Comparison of ENCODE assay signal across 17 mouse cellular contexts in genomic region chr11:117191524-117191923, GRCm38 (mm10). TPM values are rescaled to one million over a fixed set of nuclear protein-coding genes. Genes with fewer than 3 reads are reported as not detected.
DNase-seq lines count a peak whose midpoint lies in the region.
"Had no signal": no experiment of that assay in that cellular context is flagged by ENCODE, and none has a peak within 500 bp of the region (broad histone marks: within the 10 kb centered on the region; RNA-seq: fewer than 3 reads in every experiment).

No protein-coding gene starts in this region.

- H3K27ac ChIP-seq in brown adipose tissue, adult 24 weeks (replicated peaks; ENCODE audit: low read depth, low read length), result peak overlapping the region; percentile 74
- H3K27ac ChIP-seq: forebrain, embryonic 10.5 days; forebrain, embryonic 13.5 days; hindbrain, embryonic 10.5 days; hindbrain, embryonic 13.5 days had no signal

- intact Hi-C loops in heart, postnatal 25 days (cut with DNase I), result no loop called here

- peak; percentile 42 for DNase-seq in adrenal gland, adult 2 months
- no peak for DNase-seq in adrenal gland, adult 18-20 months (ENCODE audit: low spot score in 2 of 2)
- DNase-seq in heart, adult 11 months, result peak; percentile 91
- no peak for DNase-seq in heart, postnatal 25 days (ENCODE audit: low spot score)
- DNase-seq in kidney, postnatal 25 days, result peak; percentile 45 to 70
- no peak for DNase-seq in kidney, adult 9 months
- DNase-seq: cerebellum, adult 18-20 months; cerebellum, adult 9-10 months; cerebellum, postnatal 14 days; gastrocnemius, postnatal 10 days; gastrocnemius, postnatal 36 days; heart, postnatal 36 days had no signal

- H3K4me1 ChIP-seq in brown adipose tissue, adult 24 weeks (ENCODE audit: control insufficient read depth, insufficient read depth, insufficient read length, low read length), result peaks cover 12% of the 10 kb centered on the region
- H3K4me1 ChIP-seq: forebrain, embryonic 10.5 days; forebrain, embryonic 13.5 days; hindbrain, embryonic 10.5 days; hindbrain, embryonic 13.5 days had no signal

- H3K4me3 ChIP-seq in brown adipose tissue, adult 24 weeks (ENCODE audit: insufficient read depth, low read depth, low read length), result no peak overlapping the region
- H3K4me3 ChIP-seq: forebrain, embryonic 10.5 days; forebrain, embryonic 13.5 days; hindbrain, embryonic 10.5 days; hindbrain, embryonic 13.5 days had no signal

RNA-seq across cellular contexts. Expression of gene Sept9, which starts 7.9 kb away (rescaled TPM):
- 100 to 1,000 TPM; 143 to 149 TPM for total RNA-seq in adrenal gland, adult 2 months (2021)
- polyA plus RNA-seq in adrenal gland, adult 2 months (2012; rRNA removed), result 46.5 and 53.7 TPM in 2 replicates
- total RNA-seq in adrenal gland, adult 18-20 months (2021), result 100 to 1,000 TPM; 107 to 123 TPM
- 10 to 100 TPM; 32.2 to 35.2 TPM for total RNA-seq in heart, postnatal 25 days (2021)
- 65.5 and 118 TPM in 2 replicates for polyA plus RNA-seq in brown adipose tissue, adult 24 weeks (2012; ENCODE audit: insufficient read depth, insufficient read length, missing spikeins)

Comparison
In these comparisons a context has a peak if more than half of its experiments do, and no peak if none do; other contexts are left out.
1. DNase-seq: peak in adrenal gland, adult 2 months (single experiment), heart, adult 11 months (single experiment) and kidney, postnatal 25 days (2 of 2); none in adrenal gland, adult 18-20 months (0 of 2), heart, postnatal 25 days (single experiment) and kidney, adult 9 months (single experiment).